Mouse (Mus musculus): Measurements from ENCODE around the gene Lcn2.

Lcn2 gene

DNA sequence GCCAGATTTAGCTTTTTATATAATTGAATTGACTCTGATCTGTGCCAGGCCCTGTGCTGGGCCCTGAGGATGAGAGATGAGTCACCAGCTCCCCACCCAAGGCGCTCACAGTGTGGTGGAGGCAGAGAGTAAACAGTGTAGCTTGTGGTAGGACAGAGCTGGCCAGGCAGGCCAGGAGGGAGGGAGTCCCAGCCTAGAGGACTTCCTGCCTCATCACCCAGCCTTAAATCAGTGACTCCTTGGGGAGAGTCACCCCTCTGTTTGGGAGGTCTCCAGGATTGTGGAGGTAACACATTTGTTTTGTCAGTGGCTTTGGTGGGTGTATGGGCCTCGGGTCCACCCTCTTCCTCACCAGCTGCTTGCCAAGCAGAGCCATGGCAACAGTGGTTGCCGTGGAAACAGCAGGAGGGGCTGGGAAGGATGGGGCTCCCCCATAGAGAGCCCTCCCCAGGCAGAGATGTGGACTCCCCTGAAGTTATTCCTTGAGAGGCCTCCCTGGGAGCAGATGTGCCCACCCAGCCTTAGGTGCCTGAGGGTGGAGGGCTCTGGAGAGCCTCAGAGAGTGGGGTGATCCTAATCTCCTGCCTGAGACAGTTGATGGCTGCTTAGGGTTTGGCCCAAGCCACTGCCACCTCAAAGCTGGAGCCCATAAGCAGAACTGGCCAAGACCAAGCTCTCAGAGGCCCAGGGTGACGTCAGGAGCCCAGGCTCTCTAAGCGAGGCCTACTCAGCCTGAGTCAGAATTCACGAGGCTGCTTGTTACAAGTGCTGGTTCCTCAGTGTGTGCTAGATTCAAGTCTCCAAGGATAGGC is 45.3 kb downstream of the Lcn2 start:
- peak; percentile 71 for DNase-seq (ENCODE audit: low spot score)

- DNase-seq (ENCODE audit: low spot score), result no peak
These were observed 46.0 kb downstream of the Lcn2 start for GRCm38 (mm10) chr2:32342039-32342438.

GRCm38 (mm10) chr2:32341634-32341939 is 46.5 kb downstream of the Lcn2 start:
- no peak for DNase-seq (ENCODE audit: low spot score)

DNA sequence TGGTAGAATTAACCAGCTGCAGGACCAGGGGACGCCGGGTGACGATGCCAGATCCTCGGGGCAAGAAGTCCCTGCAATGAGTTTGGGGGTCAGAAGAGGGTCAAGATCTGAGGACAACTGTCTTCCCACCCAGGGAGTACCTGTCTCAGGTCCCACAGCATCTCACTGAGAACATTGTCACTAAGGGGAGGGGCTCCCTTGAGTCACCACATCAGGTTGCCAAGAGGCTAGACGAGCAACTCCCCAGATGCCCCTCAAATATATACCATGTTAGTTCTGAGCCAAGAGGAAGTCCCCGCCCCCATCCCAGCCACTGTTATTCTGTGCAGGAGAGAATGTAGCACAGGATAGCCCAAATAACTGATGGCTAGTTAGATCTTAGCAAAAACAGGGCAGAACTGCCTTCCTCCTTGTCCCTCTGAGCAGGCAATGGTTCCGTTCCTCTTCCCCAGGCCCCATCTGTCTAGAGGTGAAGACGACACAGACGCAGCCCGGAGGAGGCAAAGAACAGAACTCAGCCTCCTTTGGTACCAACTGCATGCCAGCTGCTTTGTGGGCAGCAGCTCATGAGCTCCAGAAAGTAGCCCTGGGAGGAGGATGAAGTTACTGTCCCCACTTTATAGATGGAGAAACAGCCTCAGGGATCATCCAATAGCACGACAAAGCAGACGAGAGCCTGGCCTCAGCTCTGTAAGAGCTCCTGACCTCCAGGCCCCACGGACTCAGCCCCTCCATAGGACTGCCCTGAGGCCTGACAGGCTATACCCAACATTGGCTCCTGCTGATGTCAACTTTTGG is 47.0 kb downstream of the Lcn2 start:
- DNase-seq (ENCODE audit: low spot score), result peak; percentile 59

- DNase-seq (ENCODE audit: low spot score), result no peak
These were observed 48.0 kb downstream of the Lcn2 start for GRCm38 (mm10) chr2:32339912-32340642.

- DNase-seq (ENCODE audit: low spot score), result no peak
These were observed 52.2 kb downstream of the Lcn2 start for GRCm38 (mm10) chr2:32335888-32336287.

All from layer of hippocampus, adult 11-12 months (tissue).